Mouse (Mus musculus): ENCODE measurements at regions not wholly inside any gene's neighbourhood (a gene's known extent, or its start where the extent isn't known, plus 50 kb on each side); places are given as distances from the start of the nearest gene placed in this dataset.
A peak's percentile ranks its signal among the peaks of the same experiment; 100 is the strongest.

DNA sequence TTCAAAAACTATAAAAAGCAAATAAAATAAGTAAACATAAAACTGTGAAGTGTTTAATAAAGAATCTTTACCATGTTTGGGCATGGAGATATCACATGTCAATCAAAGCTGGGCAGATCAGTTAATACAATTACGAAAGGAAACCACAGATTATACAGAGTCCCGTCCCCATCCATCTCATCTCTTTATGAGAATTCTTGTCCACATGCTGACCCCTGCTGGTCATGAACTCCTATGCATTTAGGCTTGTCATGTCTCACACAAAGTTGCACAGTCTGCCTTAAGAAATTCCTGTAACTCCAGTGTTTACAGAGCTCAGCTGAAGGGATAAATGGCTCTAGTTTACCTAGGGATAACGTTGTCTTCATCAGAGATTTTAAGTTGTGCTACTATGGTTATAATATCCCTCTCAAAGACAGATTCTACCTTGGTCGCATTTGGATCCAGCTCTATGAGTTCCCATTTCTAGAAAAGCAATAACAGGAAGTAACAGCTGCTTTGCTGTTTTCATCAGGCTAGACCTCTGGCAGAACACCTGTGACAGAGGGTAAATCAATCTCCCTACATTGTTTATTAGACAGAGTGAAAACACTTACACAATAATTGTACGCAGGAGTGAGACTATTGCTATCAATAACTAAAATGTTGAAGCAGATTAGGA, 1065.9 kb upstream of the Zfp386 start:
- H3K4me3 ChIP-seq (ENCODE audit: control insufficient read depth in 1 of 2, insufficient read depth in 1 of 2, low read depth in 2 of 2, low read length in 2 of 2), result no peak overlapping the region
- H3K27ac ChIP-seq (ENCODE audit: control insufficient read depth, low read depth, low read length), result no peak overlapping the region
- no peaks in the 10 kb centered on the region for H3K4me1 ChIP-seq (ENCODE audit: control insufficient read depth in 1 of 2, insufficient read depth in 2 of 2, low read length in 2 of 2)
- DNase-seq (ENCODE audit: low read depth, low spot score), result peak; percentile 4
- TF ChIP-seq MAZ (IDR thresholded peaks at IDR 0.05; ENCODE audit: low read depth, low read length) (no peak), CTCF (IDR thresholded peaks at IDR 0.05 in 2 of 3, conservative IDR thresholded peaks at IDR 0.05 in 1 of 3; ENCODE audit: control insufficient read depth in 1 of 3, insufficient read depth in 1 of 3, low read depth in 2 of 3, low read length in 3 of 3, poor library complexity in 1 of 3, severe bottlenecking in 1 of 3) (no peak), MEF2A (IDR thresholded peaks at IDR 0.05; ENCODE audit: extremely low read depth, insufficient replicate concordance, low read depth, low read length, poor library complexity, severe bottlenecking) (no peak), MXI1 (IDR thresholded peaks at IDR 0.05; ENCODE audit: low read depth, low read length) (no peak), SMC3 (IDR thresholded peaks at IDR 0.05; ENCODE audit: low read depth, low read length) (no peak)
- no peak overlapping the region for H3K9ac ChIP-seq (ENCODE audit: control insufficient read depth, low read depth, low read length, poor library complexity, severe bottlenecking)
- no peaks in the 10 kb centered on the region for H3K27me3 ChIP-seq (ENCODE audit: control insufficient read depth in 1 of 2, insufficient read depth in 2 of 2, low read length in 2 of 2)
- no peaks in the 10 kb centered on the region for H3K36me3 ChIP-seq (ENCODE audit: control insufficient read depth in 1 of 2, insufficient read depth in 2 of 2, low read length in 2 of 2)
- no peaks in the 10 kb centered on the region for H3K9me3 ChIP-seq (replicated peaks; ENCODE audit: insufficient read depth, low read length)
- H3K79me2 ChIP-seq (ENCODE audit: control insufficient read depth, insufficient read depth, low read length, poor library complexity), result no peaks in the 10 kb centered on the region

DNA sequence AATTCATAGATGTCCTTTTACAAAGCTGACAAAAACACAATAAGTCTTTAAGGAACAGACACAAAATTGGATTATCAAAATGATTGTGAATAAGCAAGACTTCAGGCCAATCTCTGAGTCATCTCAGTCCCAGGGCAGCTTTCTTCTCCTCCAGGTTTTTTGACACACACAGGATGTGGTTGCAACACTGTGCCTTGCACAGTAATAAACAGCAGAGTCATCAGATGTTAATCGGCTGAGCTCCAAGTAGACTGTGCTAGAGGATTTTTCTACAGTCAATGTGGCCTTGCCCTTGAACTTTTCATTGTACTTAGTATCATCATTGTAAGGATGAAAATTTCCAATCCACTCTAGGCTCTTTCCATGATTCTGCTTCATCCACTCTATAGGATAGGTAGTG, 1056.6 kb upstream of the Zfp386 start:
- no peak overlapping the region for H3K4me3 ChIP-seq (ENCODE audit: control insufficient read depth in 1 of 2, insufficient read depth in 1 of 2, low read depth in 2 of 2, low read length in 2 of 2)
- no peaks in the 10 kb centered on the region for H3K4me1 ChIP-seq (ENCODE audit: control insufficient read depth in 1 of 2, insufficient read depth in 2 of 2, low read length in 2 of 2)
- no peaks in the 10 kb centered on the region for H3K36me3 ChIP-seq (ENCODE audit: control insufficient read depth in 1 of 2, insufficient read depth in 2 of 2, low read length in 2 of 2)
- no peak for DNase-seq (ENCODE audit: low read depth, low spot score)
- no peaks in the 10 kb centered on the region for H3K9me3 ChIP-seq (replicated peaks; ENCODE audit: insufficient read depth, low read length)
- TF ChIP-seq POLR2AphosphoS2 (IDR thresholded peaks at IDR 0.05; ENCODE audit: low read length), result no peak
- TF ChIP-seq CTCF (IDR thresholded peaks at IDR 0.05 in 2 of 3, conservative IDR thresholded peaks at IDR 0.05 in 1 of 3; ENCODE audit: control insufficient read depth in 1 of 3, insufficient read depth in 1 of 3, low read depth in 2 of 3, low read length in 3 of 3, poor library complexity in 1 of 3, severe bottlenecking in 1 of 3), result no peak
- TF ChIP-seq GATA1 (IDR thresholded peaks at IDR 0.05; ENCODE audit: low read depth, low read length), result no peak
- no peak for TF ChIP-seq MAX (IDR thresholded peaks at IDR 0.05; ENCODE audit: low read length)
- TF ChIP-seq ZNF384 (IDR thresholded peaks at IDR 0.05; ENCODE audit: low read depth, low read length), result no peak
- TF ChIP-seq SMC3 (IDR thresholded peaks at IDR 0.05; ENCODE audit: low read depth, low read length), result no peak
- no peak overlapping the region for H3K9ac ChIP-seq (ENCODE audit: control insufficient read depth, low read depth, low read length, poor library complexity, severe bottlenecking)
- no peaks in the 10 kb centered on the region for H3K27me3 ChIP-seq (ENCODE audit: control insufficient read depth in 1 of 2, insufficient read depth in 2 of 2, low read length in 2 of 2)
- H3K27ac ChIP-seq (ENCODE audit: control insufficient read depth, low read depth, low read length), result no peak overlapping the region
- H3K79me2 ChIP-seq (ENCODE audit: control insufficient read depth, insufficient read depth, low read length, poor library complexity), result no peaks in the 10 kb centered on the region

DNA sequence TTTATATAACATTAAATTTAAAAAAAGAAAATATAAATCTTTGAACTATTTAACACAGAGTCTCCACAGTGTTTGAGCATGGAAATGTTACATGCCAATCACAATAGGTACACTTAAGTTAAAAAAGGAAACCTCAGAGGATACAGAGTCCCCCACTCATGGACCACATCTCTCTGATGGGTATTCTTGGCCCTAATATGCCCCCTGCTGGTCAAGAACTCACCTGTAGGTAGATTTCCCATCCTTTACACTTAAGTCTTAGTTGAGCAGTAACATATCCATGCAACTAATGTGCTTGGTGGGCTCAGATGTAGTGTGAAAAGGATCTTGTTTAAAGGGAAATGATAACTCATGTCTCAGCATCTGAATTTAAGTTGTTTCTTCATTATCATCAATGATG, 1050.7 kb upstream of the Zfp386 start:
- no peak overlapping the region for H3K4me3 ChIP-seq (ENCODE audit: control insufficient read depth in 1 of 2, insufficient read depth in 1 of 2, low read depth in 2 of 2, low read length in 2 of 2)
- no peak for TF ChIP-seq POLR2AphosphoS5 (IDR thresholded peaks at IDR 0.05; ENCODE audit: borderline replicate concordance, low read depth, low read length)
- TF ChIP-seq UBTF (IDR thresholded peaks at IDR 0.05; ENCODE audit: borderline replicate concordance, insufficient read depth, low read depth, low read length), result no peak
- TF ChIP-seq CHD2 (IDR thresholded peaks at IDR 0.05; ENCODE audit: low read length), result no peak
- no peak overlapping the region for H3K9ac ChIP-seq (ENCODE audit: control insufficient read depth, low read depth, low read length, poor library complexity, severe bottlenecking)
- DNase-seq (ENCODE audit: low read depth, low spot score), result no peak
- H3K4me1 ChIP-seq (ENCODE audit: control insufficient read depth in 1 of 2, insufficient read depth in 2 of 2, low read length in 2 of 2), result no peaks in the 10 kb centered on the region
- H3K27ac ChIP-seq (ENCODE audit: control insufficient read depth, low read depth, low read length), result no peak overlapping the region
- H3K9me3 ChIP-seq (replicated peaks; ENCODE audit: insufficient read depth, low read length), result no peaks in the 10 kb centered on the region
- no peaks in the 10 kb centered on the region for H3K27me3 ChIP-seq (ENCODE audit: control insufficient read depth in 1 of 2, insufficient read depth in 2 of 2, low read length in 2 of 2)
- H3K36me3 ChIP-seq (ENCODE audit: control insufficient read depth in 1 of 2, insufficient read depth in 2 of 2, low read length in 2 of 2), result no peaks in the 10 kb centered on the region
- H3K79me2 ChIP-seq (ENCODE audit: control insufficient read depth, insufficient read depth, low read length, poor library complexity), result no peaks in the 10 kb centered on the region

All from MEL (cell line).